Comparison of ENCODE assay signal across 33 mouse cellular contexts in genomic region chr14:57861987-57862412, GRCm38 (mm10). TPM values are rescaled to one million over a fixed set of nuclear protein-coding genes. Genes with fewer than 3 reads are reported as not detected.
DNase-seq lines count a peak whose midpoint lies in the region; ATAC-seq and TF ChIP-seq lines count a peak whose summit lies in the region.
"Had no signal": no experiment of that assay in that cellular context is flagged by ENCODE, and none has a peak within 500 bp of the region (broad histone marks: within the 10 kb centered on the region; RNA-seq: fewer than 3 reads in every experiment).

No protein-coding gene starts in this region.

- H3K36me3 ChIP-seq in E14TG2a.4 (ENCODE audit: insufficient read depth, low read length) (peaks cover 68% of the 10 kb centered on the region), MEL (ENCODE audit: control insufficient read depth in 1 of 2, insufficient read depth in 2 of 2, low read length in 2 of 2) (peaks cover 0 to 12% of the 10 kb centered on the region in 2 experiments; a peak in 2 of 4 replicates)
- H3K36me3 ChIP-seq: liver, embryonic 15.5 days had no signal

- DNase-seq in 416B (ENCODE audit: low read depth) (peak; percentile 73), MEL (ENCODE audit: low read depth, low spot score) (peak; percentile 93)
- no peak for DNase-seq in layer of hippocampus, adult 18-20 months (ENCODE audit: low spot score in 2 of 2)
- no peak for DNase-seq in T-cell, adult 2 months (ENCODE audit: low spot score)
- no peak for DNase-seq in layer of hippocampus, adult 8-10 months (ENCODE audit: low spot score in 2 of 2)
- no peak for DNase-seq in heart, adult 11 months
- DNase-seq: adrenal gland, adult 2 months; adrenal gland, postnatal 36 days; B cell, adult 2 months; cerebellum, adult 8-10 months; cerebellum, postnatal 25 days; gastrocnemius, postnatal 14 days; heart, postnatal 36 days; kidney, postnatal 25 days; lung, postnatal 4 days; midbrain, embryonic 14.5 days; retina, postnatal 1 day; right cerebral cortex, postnatal 25 days; thymus, postnatal 14 days had no signal

- no peak for TF ChIP-seq RAD21 in MEL (IDR thresholded peaks at IDR 0.05; ENCODE audit: low read depth, low read length)

- peak in 1 of 2 experiments; percentile 64; a peak in 2 of 4 replicates for TF ChIP-seq EP300 in MEL (IDR thresholded peaks at IDR 0.05; ENCODE audit: low read depth in 1 of 2, low read length in 2 of 2)

- peak; percentile 62 for ATAC-seq in common myeloid progenitor, adult 5-6 weeks (replicated peaks; ENCODE audit: low read depth, poor library complexity, severe bottlenecking)
- ATAC-seq: activated CD4-positive, CD25-positive, alpha-beta regulatory T cell, adult 4 months; forebrain, embryonic 13.5 days; hindbrain, postnatal 0 days; intestine, embryonic 15.5 days; Patski had no signal

- TF ChIP-seq CTCF in E14TG2a.4 (conservative IDR thresholded peaks at IDR 0.05; ENCODE audit: low read length) (no peak), MEL (IDR thresholded peaks at IDR 0.05 in 2 of 3, conservative IDR thresholded peaks at IDR 0.05 in 1 of 3; ENCODE audit: control insufficient read depth in 1 of 3, insufficient read depth in 1 of 3, low read depth in 2 of 3, low read length in 3 of 3, poor library complexity in 1 of 3, severe bottlenecking in 1 of 3) (no peak)

- TF ChIP-seq POLR2A in MEL (IDR thresholded peaks at IDR 0.05; ENCODE audit: control insufficient read depth in 1 of 2, insufficient read depth in 1 of 2, low read depth in 1 of 2, low read length in 2 of 2, poor library complexity in 1 of 2): peak in 1 of 2 experiments; percentile 81; a peak in 2 of 4 replicates

- H3K27me3 ChIP-seq in E14TG2a.4 (ENCODE audit: insufficient read depth, low read length): no peaks in the 10 kb centered on the region
- no peaks in the 10 kb centered on the region for H3K27me3 ChIP-seq in MEL (ENCODE audit: control insufficient read depth in 1 of 2, insufficient read depth in 2 of 2, low read length in 2 of 2)
- H3K27me3 ChIP-seq: forebrain, embryonic 13.5 days; heart, embryonic 15.5 days; hindbrain, embryonic 12.5 days; intestine, embryonic 15.5 days; kidney, embryonic 15.5 days; limb, embryonic 13.5 days; liver, embryonic 15.5 days; Patski had no signal

- peak overlapping the region; percentile 35 for H3K9ac ChIP-seq in MEL (ENCODE audit: control insufficient read depth, low read depth, low read length, poor library complexity, severe bottlenecking)
- H3K9ac ChIP-seq: forebrain, embryonic 13.5 days; heart, embryonic 15.5 days; hindbrain, embryonic 12.5 days; intestine, embryonic 15.5 days; kidney, embryonic 15.5 days; limb, embryonic 13.5 days; liver, embryonic 15.5 days had no signal

- no peaks in the 10 kb centered on the region for H3K9me3 ChIP-seq in E14TG2a.4 (ENCODE audit: low read length)
- no peaks in the 10 kb centered on the region for H3K9me3 ChIP-seq in MEL (replicated peaks; ENCODE audit: insufficient read depth, low read length)
- H3K9me3 ChIP-seq: forebrain, embryonic 13.5 days; heart, embryonic 10.5 days; heart, embryonic 15.5 days; hindbrain, embryonic 12.5 days; intestine, embryonic 15.5 days; kidney, embryonic 15.5 days; limb, embryonic 13.5 days; liver, embryonic 15.5 days had no signal

- no peaks in the 10 kb centered on the region for H3K79me2 ChIP-seq in MEL (ENCODE audit: control insufficient read depth, insufficient read depth, low read length, poor library complexity)

- peaks cover 31% of the 10 kb centered on the region for H3K4me1 ChIP-seq in E14TG2a.4 (replicated peaks; ENCODE audit: low read depth, low read length)
- H3K4me1 ChIP-seq in MEL (ENCODE audit: control insufficient read depth in 1 of 2, insufficient read depth in 2 of 2, low read length in 2 of 2): peaks cover 3 to 12% of the 10 kb centered on the region in 2 experiments
- H3K4me1 ChIP-seq: forebrain, embryonic 13.5 days; heart, embryonic 10.5 days; heart, embryonic 15.5 days; hindbrain, embryonic 12.5 days; intestine, embryonic 15.5 days; kidney, embryonic 15.5 days; limb, embryonic 13.5 days had no signal

- H3K27ac ChIP-seq in MEL (ENCODE audit: control insufficient read depth, low read depth, low read length): peak overlapping the region; percentile 77
- H3K27ac ChIP-seq: forebrain, embryonic 13.5 days; heart, embryonic 10.5 days; heart, embryonic 15.5 days; hindbrain, embryonic 12.5 days; hindbrain, postnatal 0 days; intestine, embryonic 15.5 days; kidney, embryonic 15.5 days; layer of hippocampus, adult 2 months; limb, embryonic 13.5 days; liver, embryonic 15.5 days had no signal

- H3K4me3 ChIP-seq in E14TG2a.4 (replicated peaks; ENCODE audit: low read length): peak overlapping the region; percentile 59
- H3K4me3 ChIP-seq in MEL (ENCODE audit: control insufficient read depth in 1 of 2, insufficient read depth in 1 of 2, low read depth in 2 of 2, low read length in 2 of 2): peak overlapping the region; percentile 13 to 29; a peak in 3 of 4 replicates
- H3K4me3 ChIP-seq: forebrain, embryonic 13.5 days; heart, embryonic 10.5 days; heart, embryonic 15.5 days; hindbrain, embryonic 12.5 days; intestine, embryonic 15.5 days; kidney, embryonic 15.5 days; layer of hippocampus, adult 2 months; limb, embryonic 13.5 days; liver, embryonic 15.5 days had no signal

TF ChIP-seq in MEL, 35 proteins besides CTCF, POLR2A, EP300 and RAD21:
- TF ChIP-seq ELF1 (IDR thresholded peaks at IDR 0.05; ENCODE audit: low read depth, low read length) (peak; percentile 70), SIN3A (IDR thresholded peaks at IDR 0.05; ENCODE audit: low read length) (peak; percentile 72), ZMIZ1 (IDR thresholded peaks at IDR 0.05; ENCODE audit: low read depth, low read length) (0 out of 2 replicates have a peak, but pooled peaks have one; percentile 28), GABPA (IDR thresholded peaks at IDR 0.05; ENCODE audit: low read depth, low read length) (no peak), TCF12 (IDR thresholded peaks at IDR 0.05; ENCODE audit: low read depth, low read length) (peak; percentile 43; the same call in 1 of the 2 replicates), JUND (IDR thresholded peaks at IDR 0.05; ENCODE audit: low read depth, low read length) (peak; percentile 92), USF2 (IDR thresholded peaks at IDR 0.05; ENCODE audit: borderline replicate concordance in 1 of 2, insufficient read depth in 1 of 2, low read depth in 1 of 2, low read length in 2 of 2) (no peak; a peak in 1 of 4 replicates), KAT2A (conservative IDR thresholded peaks at IDR 0.05; ENCODE audit: low read depth, low read length) (no peak), NELFE (IDR thresholded peaks at IDR 0.05; ENCODE audit: low read depth, low read length) (peak; percentile 82), TAL1 (IDR thresholded peaks at IDR 0.05; ENCODE audit: low read length) (peak; percentile 22; the same call in 1 of the 2 replicates), POLR2AphosphoS2 (IDR thresholded peaks at IDR 0.05; ENCODE audit: low read length) (peak; percentile 76; the same call in 1 of the 2 replicates), MEF2A (IDR thresholded peaks at IDR 0.05; ENCODE audit: extremely low read depth, insufficient replicate concordance, low read depth, low read length, poor library complexity, severe bottlenecking) (no peak), GATA1 (IDR thresholded peaks at IDR 0.05; ENCODE audit: low read depth, low read length) (peak; percentile 63), BHLHE40 (IDR thresholded peaks at IDR 0.05; ENCODE audit: borderline replicate concordance, low read depth, low read length) (peak; percentile 83), ETS1 (IDR thresholded peaks at IDR 0.05; ENCODE audit: low read depth, low read length) (peak; percentile 54; the same call in 1 of the 2 replicates), HCFC1 (IDR thresholded peaks at IDR 0.05; ENCODE audit: low read depth, low read length) (peak; percentile 54; the same call in 1 of the 2 replicates), RCOR1 (IDR thresholded peaks at IDR 0.05; ENCODE audit: low read depth, low read length) (peak; percentile 64; the same call in 1 of the 2 replicates), MYC (IDR thresholded peaks at IDR 0.05; ENCODE audit: low read depth, low read length) (peak; percentile 68; the same call in 1 of the 2 replicates), USF1 (IDR thresholded peaks at IDR 0.05; ENCODE audit: low read depth, low read length) (peak; percentile 83), TBP (IDR thresholded peaks at IDR 0.05; ENCODE audit: low read depth, low read length) (peak; percentile 73; the same call in 1 of the 2 replicates)

RNA-seq across cellular contexts. Expression of gene Zdhhc20, which starts 28.1 kb away (rescaled TPM):
- total RNA-seq in MEL (2012; rRNA removed): 4.6 and 5.9 TPM in 2 replicates
- 10 to 100 TPM in 1 of 2 experiments, not detected in 1; 11.4 TPM for polyA plus RNA-seq in MEL (2012; ENCODE audit: insufficient read depth in 1 of 2, insufficient read length in 2 of 2, low read depth in 1 of 2, low replicate concordance in 2 of 2, missing spikeins in 1 of 2)
- 28.6 and 32.3 TPM in 2 replicates for total RNA-seq in common myeloid progenitor, adult 5-6 weeks (2017)
- 10 to 100 TPM; 45.1 to 48.4 TPM for total RNA-seq in layer of hippocampus, adult 18-20 months (2021)
- total RNA-seq in layer of hippocampus, adult 8-10 months (2022): 10 to 100 TPM; 43.9 to 48.4 (median 46.2) TPM

RNA-seq across cellular contexts. Expression of gene Mrpl57, which starts 36.0 kb away (rescaled TPM):
- 126 and 132 TPM in 2 replicates for total RNA-seq in MEL (2012; rRNA removed)
- polyA plus RNA-seq in MEL (2012; ENCODE audit: insufficient read depth in 1 of 2, insufficient read length in 2 of 2, low read depth in 1 of 2, low replicate concordance in 2 of 2, missing spikeins in 1 of 2): 100 to 1,000 TPM in 1 of 2 experiments, not detected in 1; 184 TPM
- 55.2 and 62.9 TPM in 2 replicates for total RNA-seq in common myeloid progenitor, adult 5-6 weeks (2017)
- total RNA-seq in layer of hippocampus, adult 18-20 months (2021): 10 to 100 TPM; 64.5 to 72.0 TPM
- total RNA-seq in layer of hippocampus, adult 8-10 months (2022): 10 to 100 TPM; 57.5 to 69.7 (median 63.6) TPM

RNA-seq across cellular contexts. Expression of gene Ska3, which starts 36.0 kb away (rescaled TPM):
- total RNA-seq in MEL (2012; rRNA removed): 20.1 and 20.2 TPM in 2 replicates
- polyA plus RNA-seq in MEL (2012; ENCODE audit: insufficient read depth in 1 of 2, insufficient read length in 2 of 2, low read depth in 1 of 2, low replicate concordance in 2 of 2, missing spikeins in 1 of 2): 10 to 100 TPM in 1 of 2 experiments, not detected in 1; 29.7 TPM
- total RNA-seq in common myeloid progenitor, adult 5-6 weeks (2017): 24.1 and 40.2 TPM in 2 replicates
- under 1 TPM; 0.32 to 0.58 TPM for total RNA-seq in layer of hippocampus, adult 18-20 months (2021)
- 1 to 10 TPM in 1 of 4 experiments, under 1 TPM in 3; 0.81 to 2.1 (median 0.92) TPM for total RNA-seq in layer of hippocampus, adult 8-10 months (2022)

Comparison
In these comparisons a context has a peak if more than half of its experiments do, and no peak if none do; other contexts are left out.
1. DNase-seq: peak in 416B (single experiment) and MEL (single experiment); none in layer of hippocampus, adult 18-20 months (0 of 2), T-cell, adult 2 months (single experiment), layer of hippocampus, adult 8-10 months (0 of 2) and heart, adult 11 months (single experiment).